9 mouse cellular contexts compared by ENCODE assay signal in the genomic region with DNA sequence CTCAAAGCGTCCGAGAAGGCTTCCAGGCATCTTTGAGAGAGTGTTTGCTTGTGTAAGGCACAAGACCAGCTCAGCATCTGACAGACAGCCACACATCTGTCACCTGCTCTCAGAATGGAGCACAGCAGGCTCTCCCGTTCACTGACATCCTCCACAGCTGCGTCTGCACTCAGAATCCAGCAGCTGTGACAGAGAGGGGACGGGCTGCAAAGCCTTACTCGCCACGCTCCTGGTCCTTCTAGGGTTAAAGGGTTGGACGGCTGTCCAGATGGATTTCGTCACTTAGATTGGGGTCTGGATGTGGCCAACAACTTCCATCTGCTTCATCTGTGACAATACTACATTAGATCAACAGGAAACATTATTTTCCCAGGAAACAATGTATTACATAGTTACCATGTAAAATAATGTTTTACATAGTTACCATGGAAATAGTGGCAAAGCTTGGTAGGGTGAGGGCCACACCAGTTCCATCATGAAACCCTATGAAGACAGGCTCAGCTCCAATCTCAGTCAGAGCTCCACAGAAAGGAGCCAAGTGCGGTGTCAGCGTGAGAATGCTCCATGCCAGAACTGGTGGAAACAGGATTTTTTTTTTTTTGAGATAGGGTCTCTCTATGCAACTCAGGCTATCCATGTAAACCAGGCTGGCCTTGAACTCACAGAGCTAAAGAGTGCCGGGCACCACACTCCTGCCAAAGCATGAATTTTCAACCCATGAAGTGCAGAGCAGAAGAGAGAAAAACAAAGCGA. TPM values are rescaled to one million over a fixed set of nuclear protein-coding genes. Genes with fewer than 3 reads are reported as not detected.
DNase-seq lines count a peak whose midpoint lies in the region; ATAC-seq and TF ChIP-seq lines count a peak whose summit lies in the region.
"Had no signal": no experiment of that assay in that cellular context is flagged by ENCODE, and none has a peak within 500 bp of the region (broad histone marks: within the 10 kb centered on the region; RNA-seq: fewer than 3 reads in every experiment).

No protein-coding gene starts in this region.

- intact Hi-C loops in heart, postnatal 14 days (cut with DNase I): loop anchor here (5.0 kb wide), 1 partner anchor 41 kb away; a partner anchor contains a TSS

- TF ChIP-seq CTCF in kidney, postnatal 0 days (IDR thresholded peaks at IDR 0.05; ENCODE audit: low read depth): no peak

- H3K36me3 ChIP-seq in kidney, postnatal 0 days (ENCODE audit: insufficient read depth, low read length): no peaks in the 10 kb centered on the region
- H3K36me3 ChIP-seq in embryonic facial prominence, embryonic 14.5 days (ENCODE audit: control insufficient read depth, insufficient read depth, low read length): no peaks in the 10 kb centered on the region
- H3K36me3 ChIP-seq in stomach, embryonic 14.5 days (ENCODE audit: control insufficient read depth, insufficient read depth, low read length): no peaks in the 10 kb centered on the region

- peak overlapping the region; percentile 65 for H3K27ac ChIP-seq in kidney, postnatal 0 days
- no peak overlapping the region for H3K27ac ChIP-seq in embryonic facial prominence, embryonic 14.5 days (replicated peaks; ENCODE audit: low read depth, low read length)
- peak overlapping the region; percentile 66 for H3K27ac ChIP-seq in stomach, embryonic 14.5 days (ENCODE audit: low read length)
- H3K27ac ChIP-seq: liver, embryonic 14.5 days had no signal

- no peak overlapping the region for H3K4me2 ChIP-seq in kidney, postnatal 0 days (ENCODE audit: low read length)
- H3K4me2 ChIP-seq in embryonic facial prominence, embryonic 14.5 days (ENCODE audit: low read depth, low read length): no peak overlapping the region
- H3K4me2 ChIP-seq in stomach, embryonic 14.5 days (replicated peaks; ENCODE audit: low read depth, low read length): no peak overlapping the region

- no peak overlapping the region for H3K4me3 ChIP-seq in kidney, postnatal 0 days (replicated peaks; ENCODE audit: low read depth, low read length)
- no peak overlapping the region for H3K4me3 ChIP-seq in embryonic facial prominence, embryonic 14.5 days (ENCODE audit: low read depth, low read length)
- no peak overlapping the region for H3K4me3 ChIP-seq in stomach, embryonic 14.5 days (ENCODE audit: low read depth, low read length)

- DNase-seq in kidney, postnatal 0 days (ENCODE audit: low spot score): peak; percentile 91
- DNase-seq in kidney, adult 9 months: no peak
- DNase-seq in embryonic facial prominence, embryonic 14.5 days (ENCODE audit: low spot score): peak; percentile 81
- peak; percentile 53 to 70 for DNase-seq in heart, postnatal 14 days
- no peak for DNase-seq in testis, postnatal 10 days (ENCODE audit: low spot score)

- no peaks in the 10 kb centered on the region for H3K9me3 ChIP-seq in kidney, postnatal 0 days (replicated peaks; ENCODE audit: low read length)
- H3K9me3 ChIP-seq in embryonic facial prominence, embryonic 14.5 days (ENCODE audit: control insufficient read depth, low read length): no peaks in the 10 kb centered on the region
- no peaks in the 10 kb centered on the region; the same call in 1 of the 2 replicates for H3K9me3 ChIP-seq in stomach, embryonic 14.5 days (ENCODE audit: control insufficient read depth, low read depth, low read length)

- H3K4me1 ChIP-seq in kidney, postnatal 0 days (replicated peaks; ENCODE audit: insufficient read depth, low read length): peaks cover 13% of the 10 kb centered on the region; the same call in 1 of the 2 replicates
- H3K4me1 ChIP-seq in embryonic facial prominence, embryonic 14.5 days (ENCODE audit: control insufficient read depth, insufficient read depth, low read length): no peaks in the 10 kb centered on the region; the same call in 1 of the 2 replicates
- peaks cover 40% of the 10 kb centered on the region for H3K4me1 ChIP-seq in stomach, embryonic 14.5 days (ENCODE audit: control insufficient read depth, insufficient read depth, low read length)

- H3K9ac ChIP-seq in kidney, postnatal 0 days (ENCODE audit: low read depth, low read length): no peak overlapping the region
- no peak overlapping the region for H3K9ac ChIP-seq in embryonic facial prominence, embryonic 14.5 days (ENCODE audit: low read depth, low read length)
- H3K9ac ChIP-seq in stomach, embryonic 14.5 days (replicated peaks; ENCODE audit: low read depth, low read length): no peak overlapping the region
- H3K9ac ChIP-seq: liver, embryonic 14.5 days had no signal

- WGBS in kidney, postnatal 0 days: 23% methylated on average over 13 of the region's 13 CpGs
- 36% methylated on average over 13 of the region's 13 CpGs for WGBS in embryonic facial prominence, embryonic 14.5 days
- 33% methylated on average over 13 of the region's 13 CpGs for WGBS in stomach, embryonic 14.5 days

- peak; percentile 33; the same call in 1 of the 2 replicates for ATAC-seq in kidney, postnatal 0 days (replicated peaks; ENCODE audit: low FRiP score, low read depth)
- peak; percentile 87; the same call in 1 of the 2 replicates for ATAC-seq in embryonic facial prominence, embryonic 14.5 days (ENCODE audit: low read depth)
- ATAC-seq in stomach, embryonic 14.5 days (ENCODE audit: insufficient number of reproducible peaks, insufficient read depth, low FRiP score, low read depth): peak; percentile 42; the same call in 1 of the 2 replicates
- no peak for ATAC-seq in megakaryocyte, adult 5-6 weeks (ENCODE audit: poor library complexity, severe bottlenecking)
- ATAC-seq: Patski had no signal

- H3K27me3 ChIP-seq in kidney, postnatal 0 days (ENCODE audit: insufficient read depth, low read length): no peaks in the 10 kb centered on the region
- no peaks in the 10 kb centered on the region for H3K27me3 ChIP-seq in embryonic facial prominence, embryonic 14.5 days (replicated peaks; ENCODE audit: control insufficient read depth, insufficient read depth, low read length)
- no peaks in the 10 kb centered on the region for H3K27me3 ChIP-seq in stomach, embryonic 14.5 days (ENCODE audit: control insufficient read depth, insufficient read depth, low read length)

RNA-seq across cellular contexts. Expression of a gene that starts 28.2 kb away (rescaled TPM):
- 210 and 213 TPM in 2 replicates for polyA plus RNA-seq in kidney, postnatal 0 days (2015; fragmentation: Nextera tagmentation; extraction: Ambion mirVana)
- polyA plus RNA-seq in embryonic facial prominence, embryonic 14.5 days (2014; fragmentation: Nextera tagmentation; extraction: Ambion mirVana): 221 and 243 TPM in 2 replicates
- total RNA-seq in heart, postnatal 14 days (2021): 10 to 100 TPM; 47.7 to 58.4 TPM
- 244 and 254 TPM in 2 replicates for polyA plus RNA-seq in stomach, embryonic 14.5 days (2014; fragmentation: Nextera tagmentation; extraction: Ambion mirVana)
- total RNA-seq in megakaryocyte, adult 5-6 weeks (2015): 46.7 and 48.7 TPM in 2 replicates
- total RNA-seq in megakaryocyte, adult 5-6 weeks (2017): 41.6 and 51.3 TPM in 2 replicates

RNA-seq across cellular contexts. Expression of a gene that starts 28.6 kb away (rescaled TPM):
- 2,057 and 2,086 TPM in 2 replicates for polyA plus RNA-seq in kidney, postnatal 0 days (2015; fragmentation: Nextera tagmentation; extraction: Ambion mirVana)
- polyA plus RNA-seq in embryonic facial prominence, embryonic 14.5 days (2014; fragmentation: Nextera tagmentation; extraction: Ambion mirVana): 977 and 1,053 TPM in 2 replicates
- 1,000 to 10,000 TPM; 4,230 to 4,270 TPM for total RNA-seq in heart, postnatal 14 days (2021)
- 1,095 and 1,156 TPM in 2 replicates for polyA plus RNA-seq in stomach, embryonic 14.5 days (2014; fragmentation: Nextera tagmentation; extraction: Ambion mirVana)
- total RNA-seq in megakaryocyte, adult 5-6 weeks (2015): 776 and 796 TPM in 2 replicates
- total RNA-seq in megakaryocyte, adult 5-6 weeks (2017): 479 and 480 TPM in 2 replicates

RNA-seq across cellular contexts. Expression of a gene that starts 28.7 kb away (rescaled TPM):
- polyA plus RNA-seq in kidney, postnatal 0 days (2015; fragmentation: Nextera tagmentation; extraction: Ambion mirVana): 3.2 and 4.0 TPM in 2 replicates
- 2.7 and 3.3 TPM in 2 replicates for polyA plus RNA-seq in embryonic facial prominence, embryonic 14.5 days (2014; fragmentation: Nextera tagmentation; extraction: Ambion mirVana)
- not detected for total RNA-seq in heart, postnatal 14 days (2021)
- 2.4 TPM in 1 of 2 replicates, not detected in the other for polyA plus RNA-seq in stomach, embryonic 14.5 days (2014; fragmentation: Nextera tagmentation; extraction: Ambion mirVana)
- not detected in 2 replicates for total RNA-seq in megakaryocyte, adult 5-6 weeks (2015)
- total RNA-seq in megakaryocyte, adult 5-6 weeks (2017): 0.29 TPM in 1 of 2 replicates, not detected in the other

RNA-seq across cellular contexts. Expression of a gene that starts 39.6 kb away (rescaled TPM):
- 15.7 TPM in 2 replicates for polyA plus RNA-seq in kidney, postnatal 0 days (2015; fragmentation: Nextera tagmentation; extraction: Ambion mirVana)
- 7.4 and 8.9 TPM in 2 replicates for polyA plus RNA-seq in embryonic facial prominence, embryonic 14.5 days (2014; fragmentation: Nextera tagmentation; extraction: Ambion mirVana)
- total RNA-seq in heart, postnatal 14 days (2021): 1 to 10 TPM; 3.9 to 4.3 TPM
- 12.7 and 15.3 TPM in 2 replicates for polyA plus RNA-seq in stomach, embryonic 14.5 days (2014; fragmentation: Nextera tagmentation; extraction: Ambion mirVana)
- 167 and 175 TPM in 2 replicates for total RNA-seq in megakaryocyte, adult 5-6 weeks (2015)
- total RNA-seq in megakaryocyte, adult 5-6 weeks (2017): 282 and 289 TPM in 2 replicates

RNA-seq across cellular contexts. Expression of a gene that starts 49.1 kb away (rescaled TPM):
- polyA plus RNA-seq in kidney, postnatal 0 days (2015; fragmentation: Nextera tagmentation; extraction: Ambion mirVana): 2.2 and 2.6 TPM in 2 replicates
- 6.9 and 7.4 TPM in 2 replicates for polyA plus RNA-seq in embryonic facial prominence, embryonic 14.5 days (2014; fragmentation: Nextera tagmentation; extraction: Ambion mirVana)
- total RNA-seq in heart, postnatal 14 days (2021): 1 to 10 TPM; 3.7 to 4.0 TPM
- polyA plus RNA-seq in stomach, embryonic 14.5 days (2014; fragmentation: Nextera tagmentation; extraction: Ambion mirVana): 3.6 and 5.0 TPM in 2 replicates
- 0.18 TPM in 1 of 2 replicates, not detected in the other for total RNA-seq in megakaryocyte, adult 5-6 weeks (2015)
- not detected in 2 replicates for total RNA-seq in megakaryocyte, adult 5-6 weeks (2017)

Comparison
In these comparisons a context has a peak if more than half of its experiments do, and no peak if none do; other contexts are left out.
1. DNase-seq: peak in kidney, postnatal 0 days (single experiment), embryonic facial prominence, embryonic 14.5 days (single experiment) and heart, postnatal 14 days (2 of 2); none in kidney, adult 9 months (single experiment) and testis, postnatal 10 days (single experiment).